Mouse (Mus musculus) neural tube, embryonic 11.5 days (tissue): Measurements from ENCODE around the gene Tmem163. TPM values are rescaled to one million over a fixed set of nuclear protein-coding genes. Genes with fewer than 3 reads are reported as not detected.

ENCODE experiments used
- ATAC-seq: fragments of 200-750 bp; cut with Nextera tagmentation; 2 replicates; pipeline ENCODE4 v1.8.0; 2017; ENCODE audit warnings: moderate number of reproducible peaks, mild to moderate bottlenecking, moderate TSS enrichment, moderate library complexity; ENCODE audit not compliant: insufficient read depth, low FRiP score, low TSS enrichment
- DNase-seq: peaks from one replicate; pipeline ENCODE4 v3.0.0-alpha.2; 2015; ENCODE audit warnings: low spot score
- H3K27ac ChIP-seq: fragments of 300-500 bp; sonication (generic); 2 replicates; pipeline ENCODE4 v1.5.1; 2014; ENCODE audit warnings: low read depth, mild to moderate bottlenecking, low read length
- H3K27me3 ChIP-seq: fragments of 300-500 bp; sonication (generic); 2 replicates; pipeline ENCODE4 v1.6.1; 2014; ENCODE audit warnings: mild to moderate bottlenecking, low read length, mixed read lengths; ENCODE audit not compliant: control insufficient read depth, insufficient read depth
- H3K36me3 ChIP-seq: fragments of 300-500 bp; sonication (generic); 2 replicates; pipeline ENCODE4 v1.6.1; 2014; ENCODE audit warnings: mild to moderate bottlenecking, low read length, moderate library complexity, mixed read lengths; ENCODE audit not compliant: control insufficient read depth, insufficient read depth
- H3K4me1 ChIP-seq: fragments of 300-500 bp; sonication (generic); 2 replicates; pipeline ENCODE4 v1.6.1; 2014; ENCODE audit warnings: low read length, mixed read lengths; ENCODE audit not compliant: control insufficient read depth, insufficient read depth
- H3K4me2 ChIP-seq: fragments of 300-500 bp; sonication (generic); 2 replicates; pipeline ENCODE4 v1.6.1; 2014; ENCODE audit warnings: low read depth, mild to moderate bottlenecking, moderate library complexity
- H3K4me3 ChIP-seq: fragments of 300-500 bp; sonication (generic); 2 replicates; pipeline ENCODE4 v1.5.1; 2014; ENCODE audit warnings: low read depth, low read length
- H3K9ac ChIP-seq: fragments of 300-500 bp; sonication (generic); 2 replicates; pipeline ENCODE4 v1.6.1; 2014; ENCODE audit warnings: mild to moderate bottlenecking, low read length
- H3K9me3 ChIP-seq: fragments of 300-500 bp; sonication (generic); 2 replicates; pipeline ENCODE4 v1.6.1; 2016; ENCODE audit warnings: low read length; ENCODE audit not compliant: control insufficient read depth
- WGBS: fragments of 180-500 bp; shearing (Covaris S2); extraction: QIAGEN DNeasy Blood & Tissue Kit; methylation state at CpG from one replicate; pipeline ENCODE4 v1.1.7; 2014; 5-methylcytosine and 5-hydroxymethylcytosine counted together
- polyA plus RNA-seq: library from polyadenylated mRNA; unstranded; fragments of >200 nt; fragmentation: Nextera tagmentation; extraction: Ambion mirVana; gene quantifications from 2 replicates; pipeline ENCODE4 v1.2.1, GENCODE M21; 2014

Tmem163 gene
- polyA plus RNA-seq, 1 experiment from 2014 or later: 32.0 TPM

- Histone ChIP-seq H3K36me3 (no peaks in the 10 kb centered on the region), H3K9ac (no peak overlapping the region), H3K27me3 (no peaks in the 10 kb centered on the region), H3K4me2 (no peak overlapping the region), H3K9me3 (no peaks in the 10 kb centered on the region), H3K4me3 (no peak overlapping the region), H3K27ac (no peak overlapping the region), H3K4me1 (0 out of 2 replicates have a peak, but pooled peaks cover 2% of the 10 kb centered on the region)
- DNase-seq (no peak), ATAC-seq (no peak)
- WGBS: 45% methylated on average over 3 of the region's 3 CpGs
Measured at GRCm38 (mm10) chr1:127441736-127442135, 237.6 kb downstream of the Tmem163 start.

- H3K36me3 ChIP-seq: no peaks in the 10 kb centered on the region
- H3K4me1 ChIP-seq: 0 out of 2 replicates have a peak, but pooled peaks cover 2% of the 10 kb centered on the region
- no peak overlapping the region for H3K27ac ChIP-seq
- H3K9ac ChIP-seq: no peak overlapping the region
- 58% methylated on average over 1 of the region's 1 CpGs for WGBS
- H3K9me3 ChIP-seq: no peaks in the 10 kb centered on the region
- no peak overlapping the region for H3K4me3 ChIP-seq
- H3K4me2 ChIP-seq: no peak overlapping the region
- no peak for DNase-seq
- H3K27me3 ChIP-seq: no peaks in the 10 kb centered on the region
- ATAC-seq: no peak
Measured at GRCm38 (mm10) chr1:127441007-127441406, 238.3 kb downstream of the Tmem163 start.

- no peak for DNase-seq
- Histone ChIP-seq H3K9me3 (no peaks in the 10 kb centered on the region), H3K36me3 (no peaks in the 10 kb centered on the region), H3K4me3 (no peak overlapping the region), H3K4me1 (0 out of 2 replicates have a peak, but pooled peaks cover 2% of the 10 kb centered on the region), H3K27ac (no peak overlapping the region), H3K27me3 (no peaks in the 10 kb centered on the region), H3K4me2 (no peak overlapping the region), H3K9ac (no peak overlapping the region)
- ATAC-seq: no peak
- 83% methylated on average over 9 of the region's 9 CpGs for WGBS
Measured at GRCm38 (mm10) chr1:127439452-127439891, 239.9 kb downstream of the Tmem163 start.

- Histone ChIP-seq H3K4me1 (no peaks in the 10 kb centered on the region), H3K27me3 (no peaks in the 10 kb centered on the region), H3K27ac (no peak overlapping the region), H3K9ac (no peak overlapping the region), H3K9me3 (no peaks in the 10 kb centered on the region), H3K36me3 (no peaks in the 10 kb centered on the region), H3K4me3 (no peak overlapping the region), H3K4me2 (no peak overlapping the region)
- WGBS: 78% methylated on average over 6 of the region's 6 CpGs
- no peak for ATAC-seq
- DNase-seq: no peak
Measured at GRCm38 (mm10) chr1:127437091-127437490, 242.3 kb downstream of the Tmem163 start.

Other genes starting within 250 kb of the Tmem163 start
- gene Acmsd, start 49.9 kb upstream of the Tmem163 start, polyA plus RNA-seq: 0.15 and 0.26 TPM in 2 replicates
- 91.0 and 93.1 TPM in 2 replicates for gene Ccnt2, start 94.6 kb upstream of the Tmem163 start, polyA plus RNA-seq
- not detected in 2 replicates for gene Map3k19, start 175.5 kb upstream of the Tmem163 start, polyA plus RNA-seq
- gene Rab3gap1, start 189.2 kb upstream of the Tmem163 start, polyA plus RNA-seq: 15.0 and 16.4 TPM in 2 replicates